8 mouse cellular contexts compared by ENCODE assay signal in the genomic region with DNA sequence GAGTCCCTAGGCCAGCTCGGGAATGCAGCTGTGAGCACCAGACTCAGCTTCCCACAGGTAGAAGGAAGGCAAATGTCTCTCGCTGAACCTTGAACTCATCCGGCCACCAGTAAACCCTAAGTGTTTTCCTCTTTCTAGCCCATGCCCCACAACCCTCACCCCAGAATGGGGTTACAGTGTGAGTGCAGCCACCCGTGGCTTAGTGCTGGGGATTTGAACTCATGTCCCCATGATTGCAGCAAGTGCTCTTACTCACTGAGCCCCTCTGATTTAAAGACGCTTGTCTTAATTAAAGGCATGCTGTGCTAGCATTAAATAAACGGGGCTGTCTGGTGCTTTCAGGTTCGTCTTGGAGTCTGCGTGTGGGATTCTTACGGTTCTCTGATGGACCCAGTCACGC. TPM values are rescaled to one million over a fixed set of nuclear protein-coding genes. Genes with fewer than 3 reads are reported as not detected.
A peak's percentile ranks its signal among the peaks of the same experiment; 100 is the strongest.
DNase-seq lines count a peak whose midpoint lies in the region; ATAC-seq and TF ChIP-seq lines count a peak whose summit lies in the region.

No protein-coding gene starts in this region.

- peaks cover 46% of the 10 kb centered on the region for H3K4me1 ChIP-seq in embryonic facial prominence, embryonic 15.5 days
- H3K4me1 ChIP-seq in intestine, embryonic 16.5 days (ENCODE audit: control insufficient read depth, insufficient read depth, low read length), result peaks cover 15% of the 10 kb centered on the region
- peaks cover 13% of the 10 kb centered on the region for H3K4me1 ChIP-seq in midbrain, postnatal 0 days (ENCODE audit: insufficient read depth, low read length)

- TF ChIP-seq CTCF in left cerebral cortex, adult 2 months (IDR thresholded peaks at IDR 0.05), result no peak
- TF ChIP-seq CTCF in midbrain, postnatal 0 days (IDR thresholded peaks at IDR 0.05), result no peak

- H3K4me3 ChIP-seq in left cerebral cortex, adult 2 months, result no peak overlapping the region; the same call in 1 of the 2 replicates
- H3K4me3 ChIP-seq in embryonic facial prominence, embryonic 15.5 days (replicated peaks), result peak overlapping the region; percentile 27; the same call in 1 of the 2 replicates
- H3K4me3 ChIP-seq in intestine, embryonic 16.5 days (ENCODE audit: low read length), result no peak overlapping the region
- H3K4me3 ChIP-seq in midbrain, postnatal 0 days (ENCODE audit: low read depth, low read length), result no peak overlapping the region

- no peak overlapping the region for H3K9ac ChIP-seq in embryonic facial prominence, embryonic 15.5 days
- H3K9ac ChIP-seq in intestine, embryonic 16.5 days (ENCODE audit: low read depth, low read length), result peak overlapping the region; percentile 42; the same call in 1 of the 2 replicates
- no peak overlapping the region for H3K9ac ChIP-seq in midbrain, postnatal 0 days (replicated peaks; ENCODE audit: low read length, poor library complexity, severe bottlenecking)

- H3K36me3 ChIP-seq in embryonic facial prominence, embryonic 15.5 days, result no peaks in the 10 kb centered on the region
- no peaks in the 10 kb centered on the region for H3K36me3 ChIP-seq in intestine, embryonic 16.5 days (ENCODE audit: control insufficient read depth, insufficient read depth, low read length)
- H3K36me3 ChIP-seq in midbrain, postnatal 0 days (ENCODE audit: insufficient read depth, low read length), result no peaks in the 10 kb centered on the region

- 22% methylated on average over 10 of the region's 10 CpGs for WGBS in embryonic facial prominence, embryonic 15.5 days
- 34% methylated on average over 10 of the region's 10 CpGs for WGBS in intestine, embryonic 16.5 days
- WGBS in midbrain, postnatal 0 days, result 35% methylated on average over 10 of the region's 10 CpGs

- H3K27me3 ChIP-seq in embryonic facial prominence, embryonic 15.5 days, result peaks cover 26% of the 10 kb centered on the region
- peaks cover 3% of the 10 kb centered on the region; the same call in 1 of the 2 replicates for H3K27me3 ChIP-seq in intestine, embryonic 16.5 days (replicated peaks; ENCODE audit: control insufficient read depth, insufficient read depth, low read length)
- H3K27me3 ChIP-seq in midbrain, postnatal 0 days (ENCODE audit: insufficient read depth, low read length), result peaks cover 15% of the 10 kb centered on the region

- intact Hi-C loops in left cerebral cortex, adult 2 months (cut with DNase I), result loop anchor here (1.0 to 5.0 kb wide), 3 partner anchors 62 to 287 kb away; a partner anchor contains a TSS

- no peak for ATAC-seq in embryonic facial prominence, embryonic 15.5 days (ENCODE audit: insufficient number of reproducible peaks, low FRiP score, low TSS enrichment, low read depth)
- ATAC-seq in intestine, embryonic 16.5 days, result no peak
- ATAC-seq in midbrain, postnatal 0 days (ENCODE audit: low FRiP score), result no peak
- ATAC-seq in erythroblast, adult 5-6 weeks (replicated peaks; ENCODE audit: low FRiP score, poor library complexity, severe bottlenecking), result no peak

- peak overlapping the region; percentile 65 for H3K27ac ChIP-seq in left cerebral cortex, adult 2 months
- H3K27ac ChIP-seq in embryonic facial prominence, embryonic 15.5 days (replicated peaks), result no peak overlapping the region; the same call in 1 of the 2 replicates
- no peak overlapping the region for H3K27ac ChIP-seq in intestine, embryonic 16.5 days (ENCODE audit: low read length)
- peak overlapping the region; percentile 67 for H3K27ac ChIP-seq in midbrain, postnatal 0 days (ENCODE audit: low read depth, low read length)

- peak overlapping the region; percentile 44 for H3K4me2 ChIP-seq in embryonic facial prominence, embryonic 15.5 days (replicated peaks)
- peak overlapping the region; percentile 51; the same call in 1 of the 2 replicates for H3K4me2 ChIP-seq in intestine, embryonic 16.5 days (ENCODE audit: low read depth, low read length)
- H3K4me2 ChIP-seq in midbrain, postnatal 0 days (ENCODE audit: low read depth, low read length, poor library complexity, severe bottlenecking), result peak overlapping the region; percentile 29; the same call in 1 of the 2 replicates

- H3K9me3 ChIP-seq in embryonic facial prominence, embryonic 15.5 days (replicated peaks), result no peaks in the 10 kb centered on the region
- H3K9me3 ChIP-seq in intestine, embryonic 16.5 days (ENCODE audit: control insufficient read depth, low read length), result no peaks in the 10 kb centered on the region
- no peaks in the 10 kb centered on the region for H3K9me3 ChIP-seq in midbrain, postnatal 0 days (ENCODE audit: low read length)

- DNase-seq in left cerebral cortex, adult 2 months (ENCODE audit: extremely low spot score in 1 of 2, low spot score in 2 of 2), result no peak
- DNase-seq in left cerebral cortex, adult 18-20 months (ENCODE audit: low spot score in 2 of 2), result no peak
- DNase-seq in midbrain, postnatal 0 days (ENCODE audit: low spot score), result no peak
- no peak for DNase-seq in frontal cortex, adult 2 months (ENCODE audit: extremely low spot score in 1 of 2, low spot score in 1 of 2)
- no peak for DNase-seq in layer of hippocampus, postnatal 14 days (ENCODE audit: low spot score in 2 of 2)

RNA-seq across cellular contexts. Expression of a gene that starts 2.5 kb away (rescaled TPM):
- under 1 TPM; 0.23 to 0.30 TPM for total RNA-seq in left cerebral cortex, adult 2 months (2021)
- total RNA-seq in left cerebral cortex, adult 18-20 months (2021), result under 1 TPM; 0.28 to 0.30 TPM
- polyA plus RNA-seq in embryonic facial prominence, embryonic 15.5 days (2015; fragmentation: Nextera tagmentation; extraction: Ambion mirVana), result 0.46 and 0.55 TPM in 2 replicates
- 17.1 and 22.7 TPM in 2 replicates for polyA plus RNA-seq in intestine, embryonic 16.5 days (2015; fragmentation: Nextera tagmentation; extraction: Ambion mirVana)
- 0.47 and 0.66 TPM in 2 replicates for total RNA-seq in midbrain, postnatal 0 days (2014; rRNA removed)
- 0.22 and 0.31 TPM in 2 replicates for polyA plus RNA-seq in midbrain, postnatal 0 days (2015; fragmentation: Nextera tagmentation; extraction: Ambion mirVana)
- not detected in 2 replicates for total RNA-seq in erythroblast, adult 5-6 weeks (2015; ENCODE audit: low replicate concordance)
- not detected in 2 replicates for total RNA-seq in erythroblast, adult 5-6 weeks (2017; ENCODE audit: low replicate concordance)
- polyA plus RNA-seq in frontal cortex, adult 2 months (2012; rRNA removed), result 0.10 and 0.13 TPM in 2 replicates
- under 1 TPM; 0.21 to 0.31 TPM for total RNA-seq in layer of hippocampus, postnatal 14 days (2021)

RNA-seq across cellular contexts. Expression of a gene that starts 10.1 kb away (rescaled TPM):
- total RNA-seq in left cerebral cortex, adult 2 months (2021), result 10 to 100 TPM; 15.9 to 17.1 TPM
- 10 to 100 TPM; 12.1 to 12.7 TPM for total RNA-seq in left cerebral cortex, adult 18-20 months (2021)
- polyA plus RNA-seq in embryonic facial prominence, embryonic 15.5 days (2015; fragmentation: Nextera tagmentation; extraction: Ambion mirVana), result 4.4 and 5.6 TPM in 2 replicates
- polyA plus RNA-seq in intestine, embryonic 16.5 days (2015; fragmentation: Nextera tagmentation; extraction: Ambion mirVana), result 1.7 and 2.3 TPM in 2 replicates
- 11.5 and 13.5 TPM in 2 replicates for total RNA-seq in midbrain, postnatal 0 days (2014; rRNA removed)
- polyA plus RNA-seq in midbrain, postnatal 0 days (2015; fragmentation: Nextera tagmentation; extraction: Ambion mirVana), result 4.8 and 5.4 TPM in 2 replicates
- total RNA-seq in erythroblast, adult 5-6 weeks (2015; ENCODE audit: low replicate concordance), result not detected in 2 replicates
- 0.14 TPM in 1 of 2 replicates, not detected in the other for total RNA-seq in erythroblast, adult 5-6 weeks (2017; ENCODE audit: low replicate concordance)
- polyA plus RNA-seq in frontal cortex, adult 2 months (2012; rRNA removed), result 12.5 and 13.4 TPM in 2 replicates
- 10 to 100 TPM; 19.6 to 24.3 TPM for total RNA-seq in layer of hippocampus, postnatal 14 days (2021)

Comparison
In these comparisons a context has a peak if more than half of its experiments do, and no peak if none do; other contexts are left out.
1. H3K27ac ChIP-seq: peak in left cerebral cortex, adult 2 months (single experiment) and midbrain, postnatal 0 days (single experiment); none in embryonic facial prominence, embryonic 15.5 days (single experiment) and intestine, embryonic 16.5 days (single experiment).
2. RNA of a gene that starts 10.1 kb away (total RNA-seq): 19.6 to 24.3 TPM in layer of hippocampus, postnatal 14 days, 15.9 to 17.1 TPM in left cerebral cortex, adult 2 months, 12.1 to 12.7 TPM in left cerebral cortex, adult 18-20 months and 11.5 to 13.5 TPM in midbrain, postnatal 0 days; 0.14 TPM in erythroblast, adult 5-6 weeks; every median in the first group is over 10 times any median in the second.
3. Peak in every context shown above with its lines, with median percentiles within 50 percentile points of each other: H3K4me2 ChIP-seq.